In the genomic region with DNA sequence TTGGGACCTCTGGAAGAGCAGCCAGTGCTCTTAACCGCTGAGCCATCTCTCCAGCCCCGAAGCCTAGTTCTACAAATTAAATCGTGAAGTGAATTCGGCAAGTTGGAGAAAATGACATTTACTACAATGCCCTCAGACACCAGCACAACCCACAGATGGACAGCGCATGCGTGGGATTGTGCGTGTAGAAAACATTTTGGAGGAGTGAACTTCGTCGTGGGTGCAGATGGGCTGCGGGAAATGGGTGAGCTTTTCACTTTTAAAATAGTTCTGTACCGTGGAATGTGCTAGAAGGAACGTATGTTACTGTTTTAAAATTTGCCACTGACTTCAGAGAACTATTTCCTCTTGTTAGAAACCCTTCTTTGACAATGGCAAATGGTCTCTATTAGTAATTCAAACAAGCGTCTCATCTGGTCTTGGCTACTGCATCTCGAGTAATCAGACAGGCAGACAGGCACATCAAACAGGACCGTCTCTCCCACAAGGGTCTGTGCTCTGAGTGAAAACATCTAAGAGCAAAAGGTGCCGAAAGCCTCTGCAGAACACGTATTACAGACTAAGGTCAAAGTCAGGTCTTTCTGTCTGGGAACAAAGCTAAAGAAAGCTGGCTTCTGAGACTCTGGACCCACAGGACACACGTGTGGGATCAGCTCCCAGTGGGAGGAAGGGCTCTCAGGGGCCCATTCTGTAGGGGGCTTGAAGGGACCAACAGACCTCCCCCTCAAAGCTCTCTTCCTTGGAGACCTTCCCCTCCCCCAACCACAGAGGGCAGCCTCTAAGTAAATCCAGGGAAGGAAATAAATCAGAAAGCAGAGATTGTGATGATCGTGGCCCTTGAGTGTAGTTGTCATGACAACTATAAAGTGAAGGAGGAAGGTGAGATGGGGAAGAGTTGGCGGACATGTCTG, we compare ENCODE assay signal across 13 mouse cellular contexts. TPM values are rescaled to one million over a fixed set of nuclear protein-coding genes. Genes with fewer than 3 reads are reported as not detected.
DNase-seq lines count a peak whose midpoint lies in the region; ATAC-seq lines count a peak whose summit lies in the region.
"Had no signal": no experiment of that assay in that cellular context is flagged by ENCODE, and none has a peak within 500 bp of the region (broad histone marks: within the 10 kb centered on the region; RNA-seq: fewer than 3 reads in every experiment).

No protein-coding gene starts in this region.

- H3K36me3 ChIP-seq in heart, embryonic 12.5 days: peaks cover 3% of the 10 kb centered on the region; the same call in 1 of the 2 replicates
- peaks cover 91% of the 10 kb centered on the region for H3K36me3 ChIP-seq in midbrain, embryonic 13.5 days
- H3K36me3 ChIP-seq in midbrain, embryonic 11.5 days (ENCODE audit: control insufficient read depth, insufficient read depth, low read length): no peaks in the 10 kb centered on the region

- no peak for DNase-seq in heart, postnatal 4 days
- DNase-seq in midbrain, embryonic 11.5 days (ENCODE audit: low spot score, missing footprints): no peak
- DNase-seq in left cerebral cortex, postnatal 36 days (ENCODE audit: low spot score in 2 of 2): peak; percentile 78 to 83
- peak; percentile 87 for DNase-seq in telencephalon, adult 2 months (ENCODE audit: low read depth, low spot score)
- no peak for DNase-seq in T-cell, adult 2 months (ENCODE audit: low spot score)
- DNase-seq in c-Kit-positive CD71-positive TER-119-positive erythroid progenitor cells, embryonic 14.5 days (ENCODE audit: low spot score): no peak
- DNase-seq: cerebellum, postnatal 14 days; kidney, postnatal 36 days; thymus, adult 18-20 months had no signal

- H3K27ac ChIP-seq in heart, embryonic 12.5 days (ENCODE audit: poor library complexity, severe bottlenecking): peak overlapping the region; percentile 91
- peak overlapping the region; percentile 57; the same call in 1 of the 2 replicates for H3K27ac ChIP-seq in midbrain, embryonic 13.5 days
- no peak overlapping the region for H3K27ac ChIP-seq in midbrain, embryonic 11.5 days (ENCODE audit: low read depth, low read length)

- H3K27me3 ChIP-seq in heart, embryonic 12.5 days (replicated peaks): no peaks in the 10 kb centered on the region
- H3K27me3 ChIP-seq in midbrain, embryonic 13.5 days: no peaks in the 10 kb centered on the region
- H3K27me3 ChIP-seq in midbrain, embryonic 11.5 days (ENCODE audit: control insufficient read depth, insufficient read depth, low read length): no peaks in the 10 kb centered on the region

- ATAC-seq in heart, embryonic 12.5 days (ENCODE audit: insufficient number of reproducible peaks, low FRiP score): peak; percentile 49
- ATAC-seq in midbrain, embryonic 13.5 days: no peak
- no peak for ATAC-seq in midbrain, embryonic 11.5 days (ENCODE audit: low FRiP score)

- 0 out of 2 replicates have a peak overlapping the region, but pooled peaks have one; percentile 1 for H3K4me3 ChIP-seq in heart, embryonic 12.5 days
- no peak overlapping the region for H3K4me3 ChIP-seq in midbrain, embryonic 13.5 days (replicated peaks)
- no peak overlapping the region for H3K4me3 ChIP-seq in midbrain, embryonic 11.5 days (ENCODE audit: low read depth, low read length)

- 37% methylated on average over 20 of the region's 20 CpGs for WGBS in heart, embryonic 12.5 days
- 74% methylated on average over 20 of the region's 20 CpGs for WGBS in midbrain, embryonic 13.5 days
- WGBS in midbrain, embryonic 11.5 days: 76% methylated on average over 20 of the region's 20 CpGs

- H3K4me1 ChIP-seq in heart, embryonic 12.5 days (replicated peaks): peaks cover 64% of the 10 kb centered on the region
- H3K4me1 ChIP-seq in midbrain, embryonic 13.5 days (replicated peaks): peaks cover 5% of the 10 kb centered on the region; the same call in 1 of the 2 replicates
- H3K4me1 ChIP-seq in midbrain, embryonic 11.5 days (ENCODE audit: control insufficient read depth, insufficient read depth, low read length): 0 out of 2 replicates have a peak, but pooled peaks cover 2% of the 10 kb centered on the region

- intact Hi-C loops in left cerebral cortex, postnatal 36 days (cut with DNase I): no loop called here

- H3K4me2 ChIP-seq in heart, embryonic 12.5 days: peak overlapping the region; percentile 58
- no peak overlapping the region for H3K4me2 ChIP-seq in midbrain, embryonic 13.5 days (replicated peaks)
- H3K4me2 ChIP-seq in midbrain, embryonic 11.5 days: no peak overlapping the region

- H3K9me3 ChIP-seq in heart, embryonic 12.5 days (replicated peaks): no peaks in the 10 kb centered on the region
- H3K9me3 ChIP-seq in midbrain, embryonic 13.5 days: no peaks in the 10 kb centered on the region
- H3K9me3 ChIP-seq in midbrain, embryonic 11.5 days (ENCODE audit: control insufficient read depth, low read length): no peaks in the 10 kb centered on the region

- peak overlapping the region; percentile 4; the same call in 1 of the 2 replicates for H3K9ac ChIP-seq in heart, embryonic 12.5 days
- no peak overlapping the region for H3K9ac ChIP-seq in midbrain, embryonic 13.5 days (replicated peaks)
- H3K9ac ChIP-seq in midbrain, embryonic 11.5 days (ENCODE audit: low read length): no peak overlapping the region

RNA-seq across cellular contexts. Expression of a gene that starts 33.4 kb away (rescaled TPM):
- polyA plus RNA-seq in heart, embryonic 12.5 days (2016; fragmentation: Nextera tagmentation; extraction: Ambion mirVana): 0.09 and 0.10 TPM in 2 replicates
- not detected for total RNA-seq in heart, postnatal 4 days (2021)
- 4.6 and 5.9 TPM in 2 replicates for polyA plus RNA-seq in midbrain, embryonic 13.5 days (2015; fragmentation: Nextera tagmentation; extraction: Ambion mirVana)
- polyA plus RNA-seq in midbrain, embryonic 11.5 days (2014; fragmentation: Nextera tagmentation; extraction: Ambion mirVana): 1.1 and 1.2 TPM in 2 replicates
- total RNA-seq in left cerebral cortex, postnatal 36 days (2021): 1 to 10 TPM; 3.3 to 4.5 TPM
- total RNA-seq: gastrocnemius, adult 18-20 months had no signal

RNA-seq across cellular contexts. Expression of a gene that starts 35.6 kb away (rescaled TPM):
- polyA plus RNA-seq in heart, embryonic 12.5 days (2016; fragmentation: Nextera tagmentation; extraction: Ambion mirVana): 21.7 and 22.9 TPM in 2 replicates
- 1 to 10 TPM; 2.5 to 2.7 TPM for total RNA-seq in heart, postnatal 4 days (2021)
- polyA plus RNA-seq in midbrain, embryonic 13.5 days (2015; fragmentation: Nextera tagmentation; extraction: Ambion mirVana): 0.63 and 1.1 TPM in 2 replicates
- 1.0 and 1.4 TPM in 2 replicates for polyA plus RNA-seq in midbrain, embryonic 11.5 days (2014; fragmentation: Nextera tagmentation; extraction: Ambion mirVana)
- 1 to 10 TPM; 1.9 to 2.5 TPM for total RNA-seq in left cerebral cortex, postnatal 36 days (2021)
- total RNA-seq: gastrocnemius, adult 18-20 months; neutrophil, adult 5-6 weeks had no signal

Comparison
In these comparisons a context has a peak if more than half of its experiments do, and no peak if none do; other contexts are left out.
1. DNase-seq: peak in left cerebral cortex, postnatal 36 days (2 of 2) and telencephalon, adult 2 months (single experiment); none in heart, postnatal 4 days (single experiment), midbrain, embryonic 11.5 days (single experiment), T-cell, adult 2 months (single experiment) and c-Kit-positive CD71-positive TER-119-positive erythroid progenitor cells, embryonic 14.5 days (single experiment).